Mouse (Mus musculus) v-Abl transformed pro-B cells (cell line): ENCODE data around the gene Eapp.
"Not testable (repeated sequence)": the region's sequence is repeated elsewhere in the genome, so short reads cannot be mapped to it uniquely, and the experiment has no call there.

Source experiments
- in situ Hi-C, 2 experiments: fragments of 400-800 bp; cut with MboI; formaldehyde crosslinking; loops; one replicate each; pipeline ENCODE4 v1.15.1; 2025; ENCODE audit not compliant: unreplicated experiment in 2 of 2

Gene Eapp

DNA sequence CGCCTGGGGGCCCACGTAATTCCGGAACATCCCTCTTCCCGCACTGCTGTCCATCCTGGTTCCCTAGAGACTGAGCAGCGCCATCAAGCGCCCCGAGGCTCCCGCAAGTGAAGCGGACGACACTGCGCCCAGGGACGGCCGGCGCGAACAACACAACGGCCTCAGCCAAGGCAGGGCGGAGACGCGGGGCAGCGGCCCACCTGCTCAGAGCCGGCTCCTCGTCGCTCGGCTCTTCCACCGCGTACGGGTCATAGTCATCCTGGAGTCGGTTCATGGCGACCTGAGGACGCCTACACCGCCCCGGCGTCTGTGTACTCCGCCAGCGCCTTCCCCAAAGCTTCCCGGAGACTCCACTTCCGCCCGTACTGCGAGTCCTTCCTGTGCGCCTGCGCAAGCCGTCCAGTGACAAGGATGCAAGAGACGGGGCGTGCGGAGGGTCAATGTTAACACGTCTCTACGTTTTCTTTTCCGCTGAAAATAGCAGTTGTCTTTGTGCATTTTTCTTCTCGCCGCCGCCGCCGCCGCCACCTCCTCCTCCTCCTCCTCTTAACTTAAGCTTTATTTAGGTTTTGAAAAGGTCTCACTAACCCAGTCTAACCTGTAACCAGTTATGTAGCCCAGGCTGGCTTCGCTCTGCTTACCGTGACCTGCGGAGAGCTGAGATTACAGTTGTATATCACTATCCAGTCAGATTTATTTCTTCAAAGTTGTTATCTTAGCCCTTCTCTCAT is at the start of gene Eapp:
TSS of gene Eapp (minus strand) at position 387 of the 731 bp plus-strand sequence.
- in situ Hi-C loops = loop anchor here in 1 of 2 experiments (10.0 kb wide), 1 partner anchor 609 kb away; the partner anchor contains the start of gene Ppp2r3c

DNA sequence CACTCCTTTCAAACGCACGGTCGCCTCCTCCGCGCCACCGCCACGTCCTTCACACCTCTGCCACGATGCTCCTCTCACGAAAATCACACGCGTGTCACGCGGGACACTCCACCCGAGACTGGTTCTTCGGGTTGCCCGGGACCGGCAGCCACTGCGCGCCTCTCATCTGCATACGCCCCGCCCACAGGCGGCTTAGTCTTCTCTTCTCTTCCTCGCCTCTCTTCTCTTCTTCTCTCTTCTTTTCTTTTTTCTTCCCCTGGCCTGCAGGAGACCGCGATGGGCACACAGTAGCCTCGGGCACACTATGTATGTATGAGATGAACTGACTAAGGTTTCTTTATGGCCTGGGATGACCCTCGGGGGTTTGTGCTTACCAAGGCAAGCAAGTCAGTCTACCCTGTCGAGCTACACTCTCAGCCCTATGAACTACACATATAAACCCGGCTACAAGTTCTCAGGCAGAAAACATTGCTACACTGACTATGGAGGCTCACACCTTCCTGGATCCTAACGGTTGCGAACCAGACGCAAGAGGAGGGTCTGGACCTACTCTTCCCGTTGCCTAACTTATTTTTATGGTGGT is 43.1 kb upstream of the Eapp start:
- in situ Hi-C loops = not testable (repeated sequence)

DNA sequence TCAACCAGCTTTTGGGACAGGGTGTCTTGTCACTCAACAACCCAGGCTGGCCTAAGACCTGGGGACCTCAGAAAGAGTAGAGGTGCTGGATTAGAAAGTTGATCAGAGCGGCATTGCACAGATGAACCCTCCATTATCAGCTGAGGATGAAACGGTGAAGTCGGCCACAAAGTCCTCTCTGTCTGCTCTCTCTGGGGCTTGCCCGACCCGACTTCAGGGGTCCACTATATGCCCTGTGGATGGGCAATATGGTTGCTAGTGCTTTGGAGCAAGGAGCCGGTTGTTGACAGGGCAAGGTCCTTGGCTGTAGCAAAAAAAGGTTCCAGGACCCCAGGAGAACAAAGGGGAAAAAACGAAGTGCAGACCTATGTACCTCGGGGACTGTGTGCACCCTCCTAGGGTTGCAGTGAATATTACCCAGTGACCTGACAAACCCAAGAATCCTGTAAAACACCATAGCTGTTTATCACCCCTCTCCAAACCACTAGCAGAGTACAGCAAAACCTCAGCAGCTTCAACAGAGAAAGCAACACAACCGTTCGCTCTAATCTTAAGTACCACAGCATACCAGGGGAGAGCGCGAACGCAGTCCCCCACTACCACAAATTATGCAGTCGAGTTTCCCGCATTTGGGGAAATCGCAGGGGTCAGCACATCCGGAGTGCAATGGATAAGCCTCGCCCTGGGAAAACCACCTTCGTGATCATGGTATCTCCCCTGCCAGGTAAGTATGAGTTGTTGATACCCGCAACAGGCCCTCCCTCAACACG is 42.4 kb upstream of the Eapp start:
- in situ Hi-C loops = not testable (repeated sequence)

DNA sequence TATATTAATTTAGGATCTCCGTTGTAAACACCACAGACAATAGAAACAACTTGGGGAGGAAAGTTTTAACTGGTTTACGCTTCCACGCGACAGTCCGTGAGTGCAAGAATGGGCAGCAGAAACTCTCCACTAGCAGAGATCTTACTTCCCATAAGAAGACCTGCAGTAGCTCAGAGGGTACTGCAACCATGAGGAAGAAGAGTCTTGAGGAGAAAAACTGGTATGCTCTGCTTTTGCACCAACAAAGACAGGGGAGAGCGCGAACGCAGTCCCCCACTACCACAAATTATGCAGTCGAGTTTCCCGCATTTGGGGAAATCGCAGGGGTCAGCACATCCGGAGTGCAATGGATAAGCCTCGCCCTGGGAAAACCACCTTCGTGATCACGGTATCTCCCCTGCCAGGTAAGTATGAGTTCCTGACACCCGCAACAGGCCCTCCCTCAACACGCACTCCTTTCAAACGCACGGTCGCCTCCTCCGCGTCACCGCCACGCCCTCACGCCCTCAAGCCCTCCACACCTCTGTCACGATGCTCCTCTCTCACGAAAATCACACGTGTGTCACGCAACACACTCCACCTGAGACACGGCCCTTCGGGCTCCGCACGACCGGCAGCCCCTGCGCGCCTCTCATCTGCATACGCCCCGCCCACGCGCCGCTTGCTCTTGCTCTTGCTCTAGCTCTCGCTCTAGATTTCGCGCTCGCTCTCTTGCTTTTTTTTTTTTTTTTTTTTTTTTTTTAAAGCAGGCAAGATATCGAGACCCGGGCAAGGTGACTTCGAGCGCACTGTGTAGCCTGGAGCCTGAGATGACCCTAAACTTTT is 38.8 kb upstream of the Eapp start:
- in situ Hi-C loops = not testable (repeated sequence)

DNA sequence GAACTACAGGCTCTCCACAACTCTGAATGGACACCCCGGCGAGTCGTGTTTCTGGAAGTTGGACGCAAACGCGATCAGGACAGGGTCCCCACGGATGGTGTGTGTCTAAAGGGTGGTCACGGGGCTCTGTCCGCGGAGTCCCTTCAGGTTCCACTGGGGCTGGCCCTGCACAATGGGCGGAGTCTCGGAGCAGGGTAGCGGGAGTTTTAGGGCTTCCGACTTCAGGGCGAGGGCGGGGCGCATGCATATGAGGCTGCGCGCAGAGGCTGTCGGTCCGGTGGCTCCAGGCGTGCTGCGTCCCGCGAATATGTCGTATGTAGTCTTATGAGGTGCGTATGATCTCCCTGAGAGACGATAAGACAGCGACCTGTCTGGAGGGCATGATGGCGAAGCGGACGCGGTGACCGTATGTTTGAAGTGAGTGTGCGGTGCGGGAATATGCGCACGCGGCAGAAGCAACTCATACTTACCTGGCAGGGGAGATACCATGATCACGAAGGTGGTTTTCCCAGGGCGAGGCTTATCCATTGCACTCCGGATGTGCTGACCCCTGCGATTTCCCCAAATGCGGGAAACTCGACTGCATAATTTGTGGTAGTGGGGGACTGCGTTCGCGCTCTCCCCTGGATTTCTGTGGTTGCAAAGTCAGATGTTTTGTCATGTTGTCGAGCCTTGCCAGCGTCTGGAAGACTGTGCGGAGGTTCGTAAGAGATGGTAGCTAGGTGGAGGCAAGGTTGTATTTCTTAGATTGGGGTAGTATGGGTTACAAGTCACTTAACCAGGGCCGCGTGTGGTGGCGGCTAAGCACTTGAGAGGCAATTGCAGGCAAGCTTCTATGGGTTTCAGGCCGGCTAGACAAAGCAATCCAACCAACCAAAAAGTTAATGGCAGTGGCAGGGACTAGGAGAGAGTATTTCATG is 33.7 kb upstream of the Eapp start:
- in situ Hi-C loops = not testable (repeated sequence)

DNA sequence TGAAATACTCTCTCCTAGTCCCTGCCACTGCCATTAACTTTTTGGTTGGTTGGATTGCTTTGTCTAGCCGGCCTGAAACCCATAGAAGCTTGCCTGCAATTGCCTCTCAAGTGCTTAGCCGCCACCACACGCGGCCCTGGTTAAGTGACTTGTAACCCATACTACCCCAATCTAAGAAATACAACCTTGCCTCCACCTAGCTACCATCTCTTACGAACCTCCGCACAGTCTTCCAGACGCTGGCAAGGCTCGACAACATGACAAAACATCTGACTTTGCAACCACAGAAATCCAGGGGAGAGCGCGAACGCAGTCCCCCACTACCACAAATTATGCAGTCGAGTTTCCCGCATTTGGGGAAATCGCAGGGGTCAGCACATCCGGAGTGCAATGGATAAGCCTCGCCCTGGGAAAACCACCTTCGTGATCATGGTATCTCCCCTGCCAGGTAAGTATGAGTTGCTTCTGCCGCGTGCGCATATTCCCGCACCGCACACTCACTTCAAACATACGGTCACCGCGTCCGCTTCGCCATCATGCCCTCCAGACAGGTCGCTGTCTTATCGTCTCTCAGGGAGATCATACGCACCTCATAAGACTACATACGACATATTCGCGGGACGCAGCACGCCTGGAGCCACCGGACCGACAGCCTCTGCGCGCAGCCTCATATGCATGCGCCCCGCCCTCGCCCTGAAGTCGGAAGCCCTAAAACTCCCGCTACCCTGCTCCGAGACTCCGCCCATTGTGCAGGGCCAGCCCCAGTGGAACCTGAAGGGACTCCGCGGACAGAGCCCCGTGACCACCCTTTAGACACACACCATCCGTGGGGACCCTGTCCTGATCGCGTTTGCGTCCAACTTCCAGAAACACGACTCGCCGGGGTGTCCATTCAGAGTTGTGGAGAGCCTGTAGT is 23.4 kb upstream of the Eapp start:
- in situ Hi-C loops = not testable (repeated sequence)

DNA sequence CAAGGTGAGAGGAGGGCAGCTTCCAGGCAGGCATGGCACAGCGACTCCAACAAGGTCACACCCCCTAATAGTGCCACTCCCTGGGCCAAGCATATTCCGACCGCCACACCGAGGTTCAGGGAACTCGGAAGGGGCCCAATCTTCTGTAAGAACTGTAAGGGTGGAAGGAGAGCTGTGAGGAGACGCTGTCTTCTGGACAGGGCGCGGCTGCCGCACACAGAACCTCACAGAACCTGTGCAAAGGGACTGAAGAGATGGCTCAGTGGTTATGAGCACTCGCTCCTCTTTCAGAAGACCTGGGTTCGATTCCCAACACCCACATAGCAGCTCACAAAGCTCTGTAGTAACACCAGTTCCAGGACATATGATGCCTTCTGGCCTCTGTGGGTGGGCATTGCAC is 21.8 kb upstream of the Eapp start:
- in situ Hi-C loops = not testable (repeated sequence)

DNA sequence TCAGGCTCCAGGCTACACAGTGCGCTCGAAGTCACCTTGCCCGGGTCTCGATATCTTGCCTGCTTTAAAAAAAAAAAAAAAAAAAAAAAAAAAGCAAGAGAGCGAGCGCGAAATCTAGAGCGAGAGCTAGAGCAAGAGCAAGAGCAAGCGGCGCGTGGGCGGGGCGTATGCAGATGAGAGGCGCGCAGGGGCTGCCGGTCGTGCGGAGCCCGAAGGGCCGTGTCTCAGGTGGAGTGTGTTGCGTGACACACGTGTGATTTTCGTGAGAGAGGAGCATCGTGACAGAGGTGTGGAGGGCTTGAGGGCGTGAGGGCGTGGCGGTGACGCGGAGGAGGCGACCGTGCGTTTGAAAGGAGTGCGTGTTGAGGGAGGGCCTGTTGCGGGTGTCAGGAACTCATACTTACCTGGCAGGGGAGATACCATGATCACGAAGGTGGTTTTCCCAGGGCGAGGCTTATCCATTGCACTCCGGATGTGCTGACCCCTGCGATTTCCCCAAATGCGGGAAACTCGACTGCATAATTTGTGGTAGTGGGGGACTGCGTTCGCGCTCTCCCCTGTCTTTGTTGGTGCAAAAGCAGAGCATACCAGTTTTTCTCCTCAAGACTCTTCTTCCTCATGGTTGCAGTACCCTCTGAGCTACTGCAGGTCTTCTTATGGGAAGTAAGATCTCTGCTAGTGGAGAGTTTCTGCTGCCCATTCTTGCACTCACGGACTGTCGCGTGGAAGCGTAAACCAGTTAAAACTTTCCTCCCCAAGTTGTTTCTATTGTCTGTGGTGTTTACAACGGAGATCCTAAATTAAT is 18.3 kb upstream of the Eapp start:
- in situ Hi-C loops = not testable (repeated sequence)

DNA sequence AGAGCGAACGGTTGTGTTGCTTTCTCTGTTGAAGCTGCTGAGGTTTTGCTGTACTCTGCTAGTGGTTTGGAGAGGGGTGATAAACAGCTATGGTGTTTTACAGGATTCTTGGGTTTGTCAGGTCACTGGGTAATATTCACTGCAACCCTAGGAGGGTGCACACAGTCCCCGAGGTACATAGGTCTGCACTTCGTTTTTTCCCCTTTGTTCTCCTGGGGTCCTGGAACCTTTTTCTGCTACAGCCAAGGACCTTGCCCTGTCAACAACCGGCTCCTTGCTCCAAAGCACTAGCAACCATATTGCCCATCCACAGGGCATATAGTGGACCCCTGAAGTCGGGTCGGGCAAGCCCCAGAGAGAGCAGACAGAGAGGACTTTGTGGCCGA is 14.8 kb upstream of the Eapp start:
- in situ Hi-C loops = not testable (repeated sequence)

DNA sequence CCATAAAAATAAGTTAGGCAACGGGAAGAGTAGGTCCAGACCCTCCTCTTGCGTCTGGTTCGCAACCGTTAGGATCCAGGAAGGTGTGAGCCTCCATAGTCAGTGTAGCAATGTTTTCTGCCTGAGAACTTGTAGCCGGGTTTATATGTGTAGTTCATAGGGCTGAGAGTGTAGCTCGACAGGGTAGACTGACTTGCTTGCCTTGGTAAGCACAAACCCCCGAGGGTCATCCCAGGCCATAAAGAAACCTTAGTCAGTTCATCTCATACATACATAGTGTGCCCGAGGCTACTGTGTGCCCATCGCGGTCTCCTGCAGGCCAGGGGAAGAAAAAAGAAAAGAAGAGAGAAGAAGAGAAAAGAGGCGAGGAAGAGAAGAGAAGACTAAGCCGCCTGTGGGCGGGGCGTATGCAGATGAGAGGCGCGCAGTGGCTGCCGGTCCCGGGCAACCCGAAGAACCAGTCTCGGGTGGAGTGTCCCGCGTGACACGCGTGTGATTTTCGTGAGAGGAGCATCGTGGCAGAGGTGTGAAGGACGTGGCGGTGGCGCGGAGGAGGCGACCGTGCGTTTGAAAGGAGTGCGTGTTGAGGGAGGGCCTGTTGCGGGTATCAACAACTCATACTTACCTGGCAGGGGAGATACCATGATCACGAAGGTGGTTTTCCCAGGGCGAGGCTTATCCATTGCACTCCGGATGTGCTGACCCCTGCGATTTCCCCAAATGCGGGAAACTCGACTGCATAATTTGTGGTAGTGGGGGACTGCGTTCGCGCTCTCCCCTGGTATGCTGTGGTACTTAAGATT is 14.2 kb upstream of the Eapp start:
- in situ Hi-C loops = not testable (repeated sequence)

DNA sequence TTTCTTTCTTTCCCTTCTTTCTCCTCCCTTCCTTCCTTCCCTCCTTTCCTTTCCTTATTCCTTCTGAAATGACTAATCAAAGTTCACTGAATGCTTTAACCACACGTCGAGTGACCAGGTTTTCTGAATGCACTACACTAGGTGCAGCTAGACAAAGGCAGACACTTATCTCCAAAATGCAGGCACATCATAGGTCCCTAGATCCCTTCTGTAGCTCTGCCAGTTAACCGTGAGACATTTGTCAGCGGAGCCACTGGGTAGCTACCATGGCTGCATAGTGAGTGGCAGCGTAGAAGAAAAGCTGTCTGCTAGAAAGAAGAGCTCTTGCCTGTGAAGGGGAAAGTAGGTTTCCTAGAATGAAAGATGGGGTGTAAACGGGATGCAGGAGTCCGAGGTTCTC is 3.7 kb upstream of the Eapp start:
- in situ Hi-C loops = loop anchor here in 1 of 2 experiments (10.0 kb wide), 1 partner anchor 605 kb away; the partner anchor contains the start of gene Ppp2r3c

DNA sequence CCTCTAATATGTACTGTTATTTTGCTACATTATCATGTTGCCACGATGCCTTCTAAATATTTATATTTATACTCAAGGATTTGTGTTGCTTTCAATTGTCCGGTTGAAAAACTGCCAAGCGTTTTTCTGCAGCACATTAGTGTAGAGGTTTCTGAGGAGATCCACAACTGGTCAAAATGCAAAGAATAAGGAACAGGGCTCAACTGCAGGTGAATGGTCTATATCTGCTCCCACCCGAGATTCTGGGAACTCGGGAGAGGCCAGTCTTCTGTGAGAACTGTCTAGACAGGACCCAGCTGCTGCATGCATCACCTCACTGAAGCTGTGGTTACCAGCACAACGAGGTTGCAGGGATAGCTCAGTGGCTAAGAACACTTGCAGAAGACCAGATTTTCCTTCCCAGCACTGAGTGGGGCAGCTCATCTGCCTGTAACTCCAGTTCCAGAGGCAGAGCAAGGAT is 2.1 kb upstream of the Eapp start:
- in situ Hi-C loops = loop anchor here in 1 of 2 experiments (10.0 kb wide), 1 partner anchor 607 kb away; the partner anchor contains the start of gene Ppp2r3c

DNA sequence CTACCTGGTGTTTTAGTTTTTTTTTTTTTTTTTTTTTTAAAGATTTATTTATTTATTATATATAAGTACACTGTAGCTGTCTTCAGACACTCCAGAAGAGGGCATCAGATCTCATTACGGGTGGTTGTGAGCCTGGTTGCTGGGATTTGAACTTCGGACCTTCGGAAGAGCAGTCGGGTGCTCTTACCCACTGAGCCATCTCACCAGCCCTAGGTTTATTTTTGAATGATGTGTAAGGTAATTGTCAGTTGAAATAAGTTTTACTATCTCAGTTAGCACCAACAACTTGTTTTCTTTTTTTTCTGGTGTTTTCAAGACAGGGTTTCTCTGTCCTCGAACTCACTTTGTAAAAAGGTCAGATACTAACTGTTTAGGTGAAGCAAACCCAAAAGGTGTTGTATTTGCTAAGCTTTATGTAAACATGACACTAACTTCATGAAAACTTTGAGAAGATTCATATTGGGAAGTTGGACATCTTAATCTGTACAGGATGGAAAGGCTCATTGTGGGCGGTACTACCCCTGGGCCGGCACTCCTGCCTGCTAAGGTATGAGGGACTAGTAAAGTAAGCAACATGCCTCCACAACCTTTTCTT is 1.4 kb upstream of the Eapp start:
- in situ Hi-C loops = loop anchor here in 1 of 2 experiments (10.0 kb wide), 1 partner anchor 608 kb away; the partner anchor contains the start of gene Ppp2r3c

DNA sequence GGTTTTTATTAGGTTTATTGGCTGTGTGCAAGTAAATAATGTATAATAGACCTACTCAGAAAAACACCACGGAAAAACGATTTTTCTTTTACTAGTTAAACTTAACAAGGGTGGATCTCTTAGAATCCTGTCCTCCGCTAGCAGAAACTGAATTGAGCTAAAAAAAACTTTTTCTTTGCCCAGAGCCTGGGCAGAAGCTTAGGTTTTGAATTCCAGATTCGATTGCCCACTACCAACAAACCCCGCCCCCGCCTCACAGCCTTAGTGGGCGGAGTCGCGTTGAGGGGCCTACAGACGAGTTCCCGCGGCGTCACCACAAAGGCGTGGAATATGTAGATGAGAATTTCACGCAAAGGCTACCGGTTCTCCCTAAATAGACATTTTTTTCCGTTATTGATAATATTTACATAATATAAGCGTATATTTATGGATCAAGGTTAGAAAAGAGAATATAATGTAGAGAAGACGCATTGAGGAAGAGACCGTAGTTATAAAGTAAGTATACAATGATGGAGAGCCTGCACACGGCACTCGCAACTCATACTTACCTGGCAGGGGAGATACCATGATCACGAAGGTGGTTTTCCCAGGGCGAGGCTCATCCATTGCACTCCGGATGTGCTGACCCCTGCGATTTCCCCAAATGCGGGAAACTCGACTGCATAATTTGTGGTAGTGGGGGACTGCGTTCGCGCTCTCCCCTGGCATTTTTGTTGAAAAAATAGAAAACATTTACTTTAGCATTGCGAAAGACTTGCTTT is 725 bp upstream of the Eapp start:
- in situ Hi-C loops = loop anchor here in 1 of 2 experiments (10.0 kb wide), 1 partner anchor 608 kb away; the partner anchor contains the start of gene Ppp2r3c

DNA sequence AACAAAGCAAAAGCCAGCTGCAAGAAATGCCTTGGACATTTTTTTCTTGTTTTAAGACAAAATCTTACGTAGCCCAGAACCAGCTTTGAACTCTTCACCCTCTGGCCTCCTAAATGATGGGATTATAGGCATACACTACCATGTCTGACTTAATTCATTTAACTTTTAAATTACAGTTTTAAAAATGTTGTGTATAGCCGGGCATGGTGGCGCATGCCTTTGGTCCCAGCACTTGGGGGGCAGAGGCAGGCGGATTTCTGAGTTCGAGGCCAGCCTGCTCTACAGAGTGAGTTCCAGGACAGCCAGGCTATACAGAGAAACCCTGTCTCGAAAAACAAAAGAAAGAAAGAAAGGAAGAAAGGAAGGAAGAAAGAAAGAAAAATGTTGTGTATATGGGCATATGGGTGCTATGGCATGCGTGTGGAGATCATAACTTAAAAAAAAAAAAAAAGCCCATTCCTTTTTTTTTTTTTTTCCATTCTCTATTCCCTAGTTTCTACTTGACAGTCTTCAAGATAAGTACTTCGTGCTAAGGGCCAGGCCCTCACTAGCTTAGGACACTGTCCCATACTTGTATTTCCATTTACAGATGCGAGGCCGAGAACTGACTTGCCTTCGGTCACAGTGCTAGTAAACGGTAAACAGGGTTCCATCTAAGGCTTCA is 718 bp downstream of the Eapp start:
- in situ Hi-C loops = loop anchor here in 1 of 2 experiments (10.0 kb wide), 1 partner anchor 610 kb away; the partner anchor contains the start of gene Ppp2r3c
